In the genomic region with DNA sequence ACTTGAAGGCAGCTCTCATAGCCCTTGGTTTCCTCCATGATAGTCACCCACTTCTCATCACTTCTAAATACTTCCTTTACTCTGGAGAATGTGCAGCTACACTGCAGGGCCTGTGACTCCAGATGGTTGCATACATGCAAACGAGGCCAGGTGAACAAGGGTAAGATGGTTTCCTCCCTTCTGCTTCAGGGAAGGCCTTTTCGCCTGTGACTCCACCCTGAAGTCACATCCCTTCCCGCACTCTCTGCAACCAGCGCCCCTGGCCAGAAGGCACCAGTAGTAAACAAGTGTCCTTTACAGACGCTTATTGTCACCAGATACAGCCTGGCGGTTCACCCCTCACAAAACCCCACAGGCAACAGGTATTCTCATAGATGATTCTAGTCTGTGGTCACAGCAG, we compare ENCODE assay signal across 9 mouse cellular contexts. TPM values are rescaled to one million over a fixed set of nuclear protein-coding genes. Genes with fewer than 3 reads are reported as not detected.
DNase-seq lines count a peak whose midpoint lies in the region; ATAC-seq and TF ChIP-seq lines count a peak whose summit lies in the region.
"Had no signal": no experiment of that assay in that cellular context is flagged by ENCODE, and none has a peak within 500 bp of the region (broad histone marks: within the 10 kb centered on the region; RNA-seq: fewer than 3 reads in every experiment).

No protein-coding gene starts in this region.

- DNase-seq in liver, adult 2 months (ENCODE audit: extremely low read depth, low read depth, low spot score) = no peak
- DNase-seq in liver = no peak
- no peak for DNase-seq in forebrain, postnatal 0 days
- DNase-seq in limb, embryonic 14.5 days (ENCODE audit: low spot score) = no peak
- no peak for DNase-seq in retina, postnatal 1 day
- DNase-seq in right cerebral cortex, postnatal 25 days = no peak
- no peak for DNase-seq in adrenal gland, postnatal 4 days (ENCODE audit: low spot score in 2 of 2)

- H3K9ac ChIP-seq in liver, adult 2 months (ENCODE audit: low read depth, low read length) = peak overlapping the region; percentile 41
- no peak overlapping the region for H3K9ac ChIP-seq in forebrain, postnatal 0 days
- 0 out of 2 replicates have a peak overlapping the region, but pooled peaks have one; percentile 74 for H3K9ac ChIP-seq in limb, embryonic 14.5 days (ENCODE audit: low read depth, low read length, severe bottlenecking)
- no peak overlapping the region for H3K9ac ChIP-seq in neural tube, embryonic 15.5 days (replicated peaks)

- no peaks in the 10 kb centered on the region for H3K27me3 ChIP-seq in liver, adult 2 months (ENCODE audit: control insufficient read depth, insufficient read depth, low read length)
- peaks cover 18% of the 10 kb centered on the region; the same call in 1 of the 2 replicates for H3K27me3 ChIP-seq in forebrain, postnatal 0 days (ENCODE audit: insufficient read depth, low read length)
- H3K27me3 ChIP-seq in limb, embryonic 14.5 days (ENCODE audit: control insufficient read depth, insufficient read depth, low read length) = peaks cover 10% of the 10 kb centered on the region
- H3K27me3 ChIP-seq in neural tube, embryonic 15.5 days (replicated peaks) = peaks cover 38% of the 10 kb centered on the region

- H3K4me2 ChIP-seq in forebrain, postnatal 0 days (ENCODE audit: low read depth) = peak overlapping the region; percentile 97; the same call in 1 of the 2 replicates
- H3K4me2 ChIP-seq in limb, embryonic 14.5 days (replicated peaks; ENCODE audit: low read depth, low read length, severe bottlenecking) = peak overlapping the region; percentile 92
- peak overlapping the region; percentile 98 for H3K4me2 ChIP-seq in neural tube, embryonic 15.5 days

- peaks cover 44% of the 10 kb centered on the region for H3K4me1 ChIP-seq in liver, adult 2 months (ENCODE audit: control insufficient read depth, insufficient read depth, low read length)
- peaks cover 18% of the 10 kb centered on the region; the same call in 1 of the 2 replicates for H3K4me1 ChIP-seq in forebrain, postnatal 0 days (ENCODE audit: insufficient read depth)
- H3K4me1 ChIP-seq in limb, embryonic 14.5 days (ENCODE audit: control insufficient read depth, insufficient read depth, low read length) = peaks cover 22% of the 10 kb centered on the region
- peaks cover 34% of the 10 kb centered on the region for H3K4me1 ChIP-seq in neural tube, embryonic 15.5 days

- WGBS in liver, adult 2 months = 20% methylated on average over 6 of the region's 6 CpGs
- 66% methylated on average over 6 of the region's 6 CpGs for WGBS in forebrain, postnatal 0 days
- WGBS in limb, embryonic 14.5 days = 51% methylated on average over 6 of the region's 6 CpGs
- WGBS in neural tube, embryonic 15.5 days = 62% methylated on average over 6 of the region's 6 CpGs

- no peak for TF ChIP-seq CTCF in liver, adult 2 months (IDR thresholded peaks at IDR 0.05; ENCODE audit: low read depth, low read length)
- no peak for TF ChIP-seq CTCF in forebrain, postnatal 0 days (IDR thresholded peaks at IDR 0.05; ENCODE audit: low read depth)

- no peak for TF ChIP-seq POLR2A in liver, adult 2 months (IDR thresholded peaks at IDR 0.05; ENCODE audit: extremely low read depth, insufficient read depth, low read length)
- TF ChIP-seq POLR2A in limb, embryonic 14.5 days (IDR thresholded peaks at IDR 0.05; ENCODE audit: borderline replicate concordance, extremely low read depth, insufficient read depth, insufficient read length) = no peak

- peaks cover 42% of the 10 kb centered on the region for H3K79me2 ChIP-seq in liver, adult 2 months (ENCODE audit: control insufficient read depth, insufficient read depth, low read length)

- peak overlapping the region; percentile 70 for H3K4me3 ChIP-seq in liver, adult 2 months (ENCODE audit: insufficient read depth, low read depth, low read length)
- no peak overlapping the region for H3K4me3 ChIP-seq in forebrain, postnatal 0 days (ENCODE audit: low read depth, low read length)
- peak overlapping the region; percentile 71 for H3K4me3 ChIP-seq in limb, embryonic 14.5 days (replicated peaks; ENCODE audit: low read length)
- peak overlapping the region; percentile 57 for H3K4me3 ChIP-seq in neural tube, embryonic 15.5 days (replicated peaks)

- no peaks in the 10 kb centered on the region for H3K9me3 ChIP-seq in forebrain, postnatal 0 days (ENCODE audit: low read length)
- no peaks in the 10 kb centered on the region for H3K9me3 ChIP-seq in limb, embryonic 14.5 days (ENCODE audit: control insufficient read depth, low read length)
- H3K9me3 ChIP-seq in neural tube, embryonic 15.5 days (replicated peaks) = no peaks in the 10 kb centered on the region

- no peak for ATAC-seq in forebrain, postnatal 0 days
- ATAC-seq in limb, embryonic 14.5 days (ENCODE audit: low FRiP score, low read depth) = no peak
- no peak for ATAC-seq in neural tube, embryonic 15.5 days (ENCODE audit: low FRiP score)

- H3K36me3 ChIP-seq in liver, adult 2 months (ENCODE audit: control insufficient read depth, insufficient read depth, low read length) = no peaks in the 10 kb centered on the region
- no peaks in the 10 kb centered on the region for H3K36me3 ChIP-seq in forebrain, postnatal 0 days (ENCODE audit: insufficient read depth)
- H3K36me3 ChIP-seq in limb, embryonic 14.5 days (ENCODE audit: control insufficient read depth, insufficient read depth, low read length) = no peaks in the 10 kb centered on the region
- no peaks in the 10 kb centered on the region for H3K36me3 ChIP-seq in neural tube, embryonic 15.5 days

- H3K27ac ChIP-seq in liver, adult 2 months (replicated peaks; ENCODE audit: insufficient read depth, low read depth, low read length) = peak overlapping the region; percentile 82
- no peak overlapping the region for H3K27ac ChIP-seq in forebrain, postnatal 0 days (ENCODE audit: low read depth, low read length)
- H3K27ac ChIP-seq in limb, embryonic 14.5 days (replicated peaks; ENCODE audit: low read depth, low read length) = no peak overlapping the region
- no peak overlapping the region for H3K27ac ChIP-seq in neural tube, embryonic 15.5 days (replicated peaks)

RNA-seq across cellular contexts. Expression of a gene that starts 2.9 kb away (rescaled TPM):
- total RNA-seq in liver, adult 2 months (2014; rRNA removed) = 107 and 108 TPM in 2 replicates
- 93.8 and 94.1 TPM in 2 replicates for polyA plus RNA-seq in liver, adult 2 months (2012; rRNA removed)
- 6.7 and 10.6 TPM in 2 replicates for total RNA-seq in forebrain, postnatal 0 days (2014; rRNA removed)
- 5.3 and 6.3 TPM in 2 replicates for polyA plus RNA-seq in forebrain, postnatal 0 days (2015; fragmentation: Nextera tagmentation; extraction: Ambion mirVana)
- polyA plus RNA-seq in limb, embryonic 14.5 days (2012; rRNA removed) = 27.7 and 34.5 TPM in 2 replicates
- 23.8 and 24.0 TPM in 2 replicates for polyA plus RNA-seq in limb, embryonic 14.5 days (2014; fragmentation: Nextera tagmentation; extraction: Ambion mirVana)
- polyA plus RNA-seq in neural tube, embryonic 15.5 days (2015; fragmentation: Nextera tagmentation; extraction: Ambion mirVana) = 8.9 and 9.8 TPM in 2 replicates
- 1 to 10 TPM; 4.6 to 7.9 TPM for total RNA-seq in adrenal gland, postnatal 4 days (2021)
- total RNA-seq: MEL had no signal

Comparison
In these comparisons a context has a peak if more than half of its experiments do, and no peak if none do; other contexts are left out.
1. H3K9ac ChIP-seq: peak in liver, adult 2 months (single experiment) and limb, embryonic 14.5 days (single experiment); none in forebrain, postnatal 0 days (single experiment) and neural tube, embryonic 15.5 days (single experiment).
2. Peak in every context shown above with its lines, with median percentiles within 50 percentile points of each other: H3K4me2 ChIP-seq.